Mouse (Mus musculus) brain, embryonic 14.5 days (tissue): ENCODE data around the gene Pid1.

Experiments used
- CTCF ChIP-seq: fragments of 200-500 bp; IDR thresholded peaks from 2 replicates; pipeline ENCODE4 v1.5.1; 2012; ENCODE audit warnings: inconsistent platforms, mild to moderate bottlenecking, moderate library complexity, borderline replicate concordance; ENCODE audit not compliant: insufficient read depth, insufficient read length; ENCODE audit errors: extremely low read depth
- POLR2A ChIP-seq: fragments of 200-500 bp; IDR thresholded peaks from 2 replicates; pipeline ENCODE4 v1.6.1; 2012; ENCODE audit warnings: mild to moderate bottlenecking, inconsistent platforms, borderline replicate concordance; ENCODE audit not compliant: poor library complexity, insufficient read depth, insufficient read length, severe bottlenecking; ENCODE audit errors: extremely low read depth

DNA sequence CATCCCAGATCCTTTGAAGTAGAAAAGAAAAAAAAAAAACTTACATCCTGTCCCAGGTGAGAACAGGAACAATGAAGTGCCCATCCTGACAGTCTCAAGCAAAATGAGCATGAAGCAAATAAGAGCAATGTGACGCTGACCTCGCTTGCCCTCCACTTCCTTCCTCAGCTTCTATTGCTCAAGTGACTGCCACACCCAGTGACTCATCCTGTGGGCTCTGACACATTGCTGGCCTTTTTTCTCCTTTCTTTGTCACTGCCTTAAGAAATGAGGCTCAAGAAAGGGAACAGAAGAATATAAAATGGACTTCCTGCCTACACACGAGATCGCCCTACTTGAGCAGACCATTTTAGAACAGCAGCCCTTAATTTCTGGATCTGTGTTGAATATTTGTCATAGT, 42.9 kb upstream of the Pid1 start:
- TF ChIP-seq POLR2A (no peak), CTCF (no peak)
